Mouse (Mus musculus) spleen, embryonic (tissue): ENCODE results near the gene Trpm3.

Experiments
- CTCF ChIA-PET: fragments of 350-600 bp; sonication (Branson Sonifier 250); formaldehyde crosslinking; loops from one replicate; lab custom pipeline; 2022; lab: Charles Lee

Gene Trpm3

DNA sequence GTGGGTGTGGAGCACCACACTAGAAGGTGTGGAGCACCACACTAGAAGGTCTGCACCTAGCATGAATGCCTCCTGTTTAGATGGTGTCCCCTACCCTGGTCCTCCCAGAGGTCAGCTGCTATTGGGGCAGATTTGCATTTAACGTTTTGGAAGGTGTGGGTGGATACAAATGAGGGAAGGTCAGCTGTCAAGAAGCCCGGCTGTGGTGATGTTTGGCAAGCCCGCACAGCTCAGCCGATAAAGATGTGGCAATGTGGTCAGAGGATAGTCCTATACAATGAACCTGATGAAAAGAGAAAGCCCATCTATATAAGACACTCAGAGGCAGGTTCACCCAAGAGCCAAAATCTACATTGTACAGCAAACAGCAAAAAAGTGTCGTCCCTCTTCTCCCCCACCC is 895.3 kb downstream of the Trpm3 start:
- CTCF ChIA-PET, result no interaction called here

DNA sequence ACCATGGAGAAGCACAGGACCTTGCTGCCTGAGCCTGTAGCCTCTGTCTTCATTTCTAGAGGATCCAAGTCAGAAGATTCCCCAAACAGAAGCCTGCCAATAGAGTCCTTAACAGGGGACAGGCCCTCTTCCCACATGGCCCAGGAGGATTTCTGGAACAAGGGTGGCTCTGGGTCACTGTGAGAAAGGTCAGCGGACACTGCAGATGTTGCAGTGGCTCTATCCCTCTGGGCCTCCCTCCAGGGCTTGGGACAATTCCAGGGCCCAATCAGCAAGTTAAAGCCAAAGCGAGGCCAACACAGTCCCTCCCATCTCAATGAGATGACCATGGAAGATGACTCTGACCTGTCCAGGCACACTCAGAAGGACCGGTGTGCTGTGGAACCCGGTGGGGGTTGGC is 896.1 kb downstream of the Trpm3 start:
- CTCF ChIA-PET, result no interaction called here

DNA sequence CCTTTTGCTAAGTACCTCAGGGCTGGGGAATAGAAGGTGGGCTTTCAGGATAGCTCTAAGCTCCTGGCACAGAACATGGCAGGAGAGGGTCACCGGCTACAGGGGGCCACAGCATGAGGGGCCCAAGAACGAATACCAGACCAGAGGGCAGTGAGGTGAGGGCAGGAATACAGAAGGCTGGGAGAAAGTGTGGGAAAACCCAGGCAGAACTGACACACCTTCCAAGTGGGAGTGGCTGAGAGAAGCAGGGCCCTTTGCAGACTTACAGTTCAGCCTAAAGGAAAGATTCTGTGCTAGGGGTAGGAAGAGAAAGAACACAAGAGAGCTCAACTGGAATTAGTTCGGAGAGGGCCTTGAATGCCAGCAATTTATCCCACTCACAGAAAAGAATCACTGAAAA is 896.9 kb downstream of the Trpm3 start:
- CTCF ChIA-PET, result no interaction called here

DNA sequence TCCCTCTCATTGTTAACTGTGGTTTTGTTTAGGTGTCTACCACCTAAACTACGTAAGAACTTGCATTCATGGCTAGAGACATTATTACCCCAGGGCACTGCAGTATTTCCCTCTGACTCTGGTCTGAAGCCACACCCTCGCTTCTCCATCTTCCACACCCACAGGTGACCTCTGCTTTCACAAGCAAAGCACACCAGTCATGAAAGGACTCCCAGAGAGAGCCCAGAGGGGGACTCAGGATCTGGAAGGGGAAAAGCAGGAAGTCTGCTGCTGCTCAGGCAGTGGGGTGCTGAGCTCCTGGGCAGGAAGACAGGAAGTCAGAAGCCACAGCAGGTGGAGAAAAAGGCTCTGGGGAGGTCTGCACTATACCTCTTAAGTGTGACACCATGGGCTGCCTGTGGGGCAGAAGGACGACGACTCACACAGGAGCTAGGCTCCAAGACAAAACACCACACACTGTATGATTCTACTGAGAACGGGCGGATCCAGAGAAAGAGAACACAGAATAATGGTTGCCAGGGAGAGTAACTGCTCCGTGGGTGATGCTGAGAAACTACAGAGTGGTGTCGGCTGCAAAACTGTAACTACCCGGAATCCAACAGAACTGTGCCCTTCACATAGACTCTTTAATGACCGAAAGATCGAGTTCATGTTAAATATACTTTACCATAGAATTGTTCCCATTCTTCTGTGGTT is 898.1 kb downstream of the Trpm3 start:
- CTCF ChIA-PET, result no interaction called here

DNA sequence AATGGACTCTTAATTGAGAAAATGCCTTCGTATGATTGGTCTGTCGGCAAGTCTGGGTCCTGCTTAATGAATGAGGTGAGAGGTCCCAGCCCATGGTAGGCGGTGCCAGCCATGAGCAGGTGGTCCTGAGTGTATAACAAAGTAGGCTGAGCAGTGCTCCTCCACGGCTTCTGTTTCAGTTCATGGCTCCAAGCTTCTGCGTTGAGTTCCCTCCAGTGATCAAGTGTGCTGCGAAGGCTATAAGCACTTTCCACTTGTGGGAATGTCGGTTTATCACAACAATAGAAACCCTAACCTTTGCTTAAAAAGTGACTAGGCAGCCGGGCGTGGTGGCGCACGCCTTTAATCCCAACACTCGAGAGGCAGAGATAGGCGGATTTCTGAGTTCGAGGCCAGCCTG is 898.7 kb downstream of the Trpm3 start:
- CTCF ChIA-PET, result no interaction called here

DNA sequence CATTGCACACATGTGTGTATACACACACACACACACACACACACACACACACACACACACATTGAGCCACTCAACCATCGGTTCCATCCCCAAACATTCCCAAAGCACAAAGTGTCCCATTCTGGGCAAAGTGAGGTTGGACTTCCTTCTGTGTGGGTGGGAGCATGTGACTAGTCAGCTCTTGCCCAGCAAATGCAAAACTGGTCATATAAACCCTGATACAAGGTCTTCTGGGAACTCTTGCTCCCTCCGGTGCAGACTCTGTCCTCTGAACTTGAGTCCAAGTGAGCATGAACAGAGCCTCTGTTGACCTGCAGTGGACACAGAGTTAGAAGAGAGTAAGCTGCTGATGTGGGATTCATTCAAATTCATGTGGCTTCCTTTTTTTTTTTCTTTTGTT is 899.5 kb downstream of the Trpm3 start:
- CTCF ChIA-PET, result no interaction called here

DNA sequence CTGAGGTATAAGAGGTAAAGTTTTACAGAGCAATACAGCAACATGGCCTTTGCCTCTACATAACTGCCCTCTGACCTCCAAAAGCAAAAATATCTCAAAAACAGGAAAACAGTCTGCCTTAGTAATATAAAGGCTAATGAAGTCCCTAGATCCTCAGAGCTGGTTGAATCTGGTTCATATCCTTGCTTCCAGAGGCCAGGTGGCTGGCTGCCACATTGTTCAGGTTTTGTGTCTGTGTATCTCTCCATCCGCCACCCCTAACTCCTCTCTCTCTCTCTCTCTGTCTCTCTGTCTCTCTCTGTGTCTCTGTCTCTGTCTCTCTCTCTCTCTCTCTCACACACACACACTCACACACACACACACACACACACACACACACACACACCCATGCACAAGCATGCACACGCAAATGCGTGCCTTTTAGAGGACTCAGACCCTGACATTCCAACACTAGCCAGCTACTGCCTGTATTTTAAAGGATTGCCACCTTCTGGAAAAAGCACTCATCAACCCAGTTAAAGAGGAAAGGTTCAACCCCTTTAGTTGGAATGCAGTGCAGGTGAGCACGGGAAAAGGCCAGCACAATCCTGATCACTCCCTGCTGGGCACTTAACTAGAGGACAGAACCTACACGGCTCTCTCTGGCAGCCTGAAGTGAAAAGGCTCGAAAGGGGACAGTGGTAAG is 902.8 kb downstream of the Trpm3 start:
- CTCF ChIA-PET, result no interaction called here

DNA sequence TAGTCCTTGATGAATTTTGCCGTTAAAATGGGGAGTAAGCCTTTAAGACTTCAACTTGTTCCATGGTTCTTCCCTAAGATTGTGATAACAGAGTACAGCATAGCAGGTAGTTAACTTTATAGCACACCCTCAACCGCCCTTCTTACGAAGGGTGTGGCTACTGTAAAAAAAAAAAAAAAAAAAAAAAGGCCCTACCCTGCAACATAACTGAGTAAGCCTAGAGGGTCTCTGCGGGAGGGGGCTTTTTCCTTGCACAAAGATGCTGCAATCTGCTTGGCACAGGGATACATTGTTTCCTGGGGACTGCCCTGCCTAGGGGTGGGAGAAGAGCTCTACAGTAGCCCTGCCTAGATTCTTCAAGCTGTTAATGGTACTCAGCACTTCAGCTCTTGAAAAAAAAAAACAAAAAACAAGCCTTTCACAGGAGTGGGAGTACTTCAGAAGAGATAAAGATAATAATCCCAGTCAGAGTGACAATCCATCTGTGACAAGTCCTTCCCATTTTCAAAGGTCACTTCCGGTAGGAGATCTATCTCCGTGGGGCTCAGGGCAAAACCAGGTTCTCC is 903.4 kb downstream of the Trpm3 start:
- CTCF ChIA-PET, result no interaction called here

DNA sequence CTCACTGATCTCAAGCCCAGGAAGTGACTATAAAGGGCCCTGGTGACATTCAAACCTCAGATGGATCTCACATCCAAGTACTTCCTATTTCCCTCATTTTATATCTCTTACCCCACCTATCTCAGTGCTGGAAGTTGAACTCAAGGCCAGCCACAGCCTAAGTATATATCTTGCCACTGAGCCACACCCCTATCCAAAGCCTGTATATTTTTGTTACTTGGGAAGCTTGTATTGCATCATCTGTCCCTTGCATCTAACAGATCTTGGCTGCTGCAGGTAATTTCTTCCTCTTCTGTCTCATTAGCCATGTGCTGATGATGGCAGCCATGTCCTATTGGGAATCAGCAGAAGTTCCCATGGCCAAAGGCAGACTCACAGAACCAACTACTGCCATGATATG is 904.9 kb downstream of the Trpm3 start:
- CTCF ChIA-PET, result no interaction called here
